Mouse (Mus musculus): ENCODE measurements at regions not wholly inside any gene's neighbourhood (a gene's known extent, or its start where the extent isn't known, plus 50 kb on each side); places are given as distances from the start of the nearest gene placed in this dataset.

- no peak for DNase-seq
These were observed 329.4 kb upstream of the Atp2b1 start for GRCm38 (mm10) chr10:98584776-98585175.

- no peak for DNase-seq
These were observed 324.5 kb upstream of the Atp2b1 start for GRCm38 (mm10) chr10:98589726-98590125.

- no peak for DNase-seq
These were observed 322.1 kb upstream of the Atp2b1 start for GRCm38 (mm10) chr10:98592154-98592553.

- DNase-seq: no peak
These were observed 320.3 kb upstream of the Atp2b1 start for GRCm38 (mm10) chr10:98593910-98594309.

GRCm38 (mm10) chr10:98608221-98608941 is 305.8 kb upstream of the Atp2b1 start:
- no peak for DNase-seq

- no peak for DNase-seq
These were observed 303.5 kb upstream of the Atp2b1 start for GRCm38 (mm10) chr10:98610708-98611107.

- no peak for DNase-seq
These were observed 302.4 kb upstream of the Atp2b1 start for GRCm38 (mm10) chr10:98611707-98612360.

GRCm38 (mm10) chr10:98618736-98619525 is 295.3 kb upstream of the Atp2b1 start:
- DNase-seq: no peak

- peak; percentile 69 for DNase-seq
These were observed 290.1 kb upstream of the Atp2b1 start for GRCm38 (mm10) chr10:98624103-98624502.

GRCm38 (mm10) chr10:98624681-98625321 is 289.4 kb upstream of the Atp2b1 start:
- peak; percentile 78 for DNase-seq

GRCm38 (mm10) chr10:98628191-98628590 is 286.0 kb upstream of the Atp2b1 start:
- DNase-seq: no peak

GRCm38 (mm10) chr10:98629248-98629647 is 285.0 kb upstream of the Atp2b1 start:
- DNase-seq: no peak

GRCm38 (mm10) chr10:98637759-98638611 is 276.2 kb upstream of the Atp2b1 start:
- no peak for DNase-seq

GRCm38 (mm10) chr10:98645681-98646122 is 268.5 kb upstream of the Atp2b1 start:
- no peak for DNase-seq

GRCm38 (mm10) chr10:98646311-98646999 is 267.8 kb upstream of the Atp2b1 start:
- no peak for DNase-seq

- no peak for DNase-seq
These were observed 265.4 kb upstream of the Atp2b1 start for GRCm38 (mm10) chr10:98648710-98649245.

- no peak for DNase-seq
These were observed 263.7 kb upstream of the Atp2b1 start for GRCm38 (mm10) chr10:98650533-98650932.

- no peak for DNase-seq
These were observed 263.1 kb upstream of the Atp2b1 start for GRCm38 (mm10) chr10:98651127-98651526.

GRCm38 (mm10) chr10:98651599-98651998 is 262.6 kb upstream of the Atp2b1 start:
- no peak for DNase-seq

- DNase-seq: no peak
These were observed 262.1 kb upstream of the Atp2b1 start for GRCm38 (mm10) chr10:98652084-98652483.

- no peak for DNase-seq
These were observed 253.5 kb upstream of the Atp2b1 start for GRCm38 (mm10) chr10:98660747-98661146.
